Mouse (Mus musculus) thymus, postnatal 14 days (tissue): ENCODE data around the gene Cyb5r1.
"Not testable (repeated sequence)": the region's sequence is repeated elsewhere in the genome, so short reads cannot be mapped to it uniquely, and the experiment has no call there.

Experiments
- DNase-seq: peaks from one replicate; pipeline ENCODE4 v3.0.0; 2021

The Cyb5r1 gene

DNA sequence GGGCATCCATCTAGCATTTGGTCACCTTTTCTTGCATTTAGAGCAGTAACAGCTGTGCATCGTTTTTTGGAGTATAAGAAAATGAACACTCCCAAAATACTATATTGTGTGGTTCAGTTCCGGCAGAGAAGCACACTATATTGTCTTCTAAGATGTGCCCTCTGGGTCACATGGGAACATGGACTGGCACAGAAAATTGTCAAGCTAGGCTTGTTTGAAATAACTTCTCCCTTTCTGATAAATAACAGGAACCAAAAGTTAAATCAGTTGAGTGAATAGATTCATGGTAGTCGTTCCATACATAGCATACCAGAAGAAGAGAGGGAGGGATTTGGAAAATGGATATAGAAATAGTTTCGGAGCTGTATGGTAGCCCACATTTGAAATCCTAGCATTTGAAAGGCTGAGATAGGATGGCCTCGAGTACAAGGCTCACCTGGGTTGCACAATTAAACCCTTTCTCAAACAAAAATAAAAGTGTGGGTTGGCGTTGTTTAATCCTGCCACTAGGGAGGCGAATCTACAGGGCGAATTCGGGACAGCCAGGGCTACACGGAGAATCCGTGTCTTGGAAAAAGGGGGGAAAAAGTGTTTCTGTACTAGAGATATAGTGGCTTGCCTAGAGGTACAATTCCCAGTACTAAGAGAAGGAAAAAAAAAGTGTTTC is 9.3 kb downstream of the Cyb5r1 start:
- no peak for DNase-seq

DNA sequence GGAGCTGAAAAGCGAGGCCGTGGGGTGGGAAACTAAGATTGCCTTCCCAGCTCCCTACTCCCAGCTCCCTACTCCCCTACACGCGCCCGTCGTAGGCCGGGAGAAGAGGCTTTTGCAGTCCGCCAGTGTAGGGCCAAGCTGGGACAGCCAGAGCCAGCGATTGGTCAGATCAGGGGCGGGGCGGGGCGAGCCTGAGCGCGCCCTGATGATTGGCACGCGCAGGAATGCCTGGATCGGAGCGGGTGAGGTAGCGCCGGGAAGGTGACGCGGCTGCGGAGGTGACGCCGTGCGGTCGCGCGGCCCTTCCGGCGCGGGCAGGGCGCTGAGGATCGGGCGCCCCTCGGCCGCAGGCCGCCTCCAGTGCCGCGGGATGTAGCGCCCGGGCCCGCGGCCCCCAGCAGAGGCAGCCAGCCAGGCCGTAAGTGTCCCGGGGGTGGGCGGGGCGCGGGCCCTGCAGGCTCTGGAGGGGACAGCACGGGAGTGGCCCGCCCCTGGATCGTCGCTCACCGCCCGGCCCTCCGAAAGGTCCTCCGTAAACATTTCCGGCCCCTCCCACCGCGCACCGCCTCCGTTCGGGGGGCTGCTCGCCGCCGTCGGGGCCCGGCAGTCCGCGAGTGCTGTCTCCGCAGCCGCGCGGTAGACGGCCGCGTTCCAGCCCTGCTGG is 9.9 kb downstream of the Cyb5r1 start, which contains the start of gene Adipor1:
Gene Adipor1 (plus strand): TSS at position 211 of the 664 bp plus-strand sequence.
- DNase-seq, result peak; percentile 96

DNA sequence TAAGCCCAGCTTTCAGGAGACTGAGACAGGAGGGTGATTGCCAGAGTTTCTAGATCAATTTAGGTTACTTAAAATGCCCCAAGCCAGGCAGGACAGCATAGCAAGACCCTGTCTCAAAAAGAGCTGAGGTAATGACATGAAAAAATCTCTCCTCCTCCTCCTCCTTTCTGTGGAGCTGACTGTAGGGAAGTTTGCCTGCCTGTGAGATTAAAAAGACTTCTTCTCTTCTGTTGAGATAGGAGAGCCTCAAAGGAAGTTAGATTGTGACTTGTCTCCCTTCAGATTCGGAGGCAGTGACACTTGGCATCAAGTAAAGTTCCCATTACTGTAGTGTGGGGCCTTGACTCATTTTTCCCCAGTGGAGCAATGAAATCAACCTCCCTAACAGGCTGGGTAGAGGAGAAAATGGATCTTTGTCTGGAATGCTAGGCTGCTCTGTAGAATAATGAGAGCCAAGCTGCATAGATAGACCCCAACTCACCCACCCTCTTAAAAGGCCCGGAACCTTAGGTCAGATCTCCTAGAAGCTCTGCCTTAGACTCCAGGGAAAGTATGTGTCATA is 13.1 kb downstream of the Cyb5r1 start:
- DNase-seq, result no peak

DNA sequence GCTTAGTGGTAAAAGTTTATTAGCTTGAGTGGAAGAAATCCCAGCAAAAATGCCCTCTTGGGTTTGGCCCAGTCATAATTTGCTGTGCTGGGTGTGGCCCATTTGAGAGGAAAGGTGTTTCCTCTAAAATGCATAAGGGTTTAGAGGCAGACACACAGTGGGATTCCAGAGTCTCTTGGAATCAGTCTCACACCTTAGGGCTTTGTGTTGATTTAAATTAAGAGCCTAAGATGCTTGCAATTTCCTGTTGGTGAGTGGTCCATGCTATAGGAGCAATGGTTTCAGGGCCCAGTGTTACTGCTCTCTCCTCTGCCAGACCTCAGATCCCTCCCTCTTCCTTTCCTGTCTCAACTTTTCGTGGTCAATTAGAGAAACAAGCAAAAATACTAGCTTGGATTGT is 13.8 kb downstream of the Cyb5r1 start:
- DNase-seq, result no peak

DNA sequence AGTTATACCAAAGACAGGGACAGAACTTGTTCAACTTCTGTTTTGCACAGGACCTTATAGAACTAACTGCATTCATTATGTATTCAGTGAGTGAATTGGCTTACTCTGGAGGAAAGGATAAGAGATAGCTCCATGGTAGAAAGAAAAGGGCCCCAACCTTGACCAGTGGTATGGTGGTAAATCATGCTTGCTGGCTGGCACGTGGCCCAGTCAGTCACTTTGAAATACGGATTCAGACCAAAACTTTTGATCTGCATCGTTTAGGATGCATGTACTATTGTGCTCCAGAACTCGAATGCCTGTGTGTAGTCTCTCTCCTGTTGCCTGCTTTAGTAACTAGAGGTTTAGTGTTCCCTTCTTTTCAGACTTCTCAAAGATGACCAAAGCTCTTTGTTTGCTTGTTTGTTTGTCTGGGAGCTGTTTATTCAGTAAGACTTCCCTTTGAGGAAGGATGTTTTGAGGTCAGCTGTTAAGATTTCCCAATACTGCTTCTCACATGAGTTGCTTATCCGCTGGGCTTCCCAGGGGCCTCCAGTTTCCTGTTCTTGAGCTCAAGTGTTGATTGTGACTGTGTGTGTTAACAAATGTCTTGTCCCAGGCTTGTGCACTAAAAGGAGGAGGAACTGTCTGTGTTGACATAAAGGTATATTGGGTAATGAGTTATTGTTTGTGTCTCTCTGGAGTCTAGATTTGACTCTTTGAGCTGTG is 14.5 kb downstream of the Cyb5r1 start:
- no peak for DNase-seq

DNA sequence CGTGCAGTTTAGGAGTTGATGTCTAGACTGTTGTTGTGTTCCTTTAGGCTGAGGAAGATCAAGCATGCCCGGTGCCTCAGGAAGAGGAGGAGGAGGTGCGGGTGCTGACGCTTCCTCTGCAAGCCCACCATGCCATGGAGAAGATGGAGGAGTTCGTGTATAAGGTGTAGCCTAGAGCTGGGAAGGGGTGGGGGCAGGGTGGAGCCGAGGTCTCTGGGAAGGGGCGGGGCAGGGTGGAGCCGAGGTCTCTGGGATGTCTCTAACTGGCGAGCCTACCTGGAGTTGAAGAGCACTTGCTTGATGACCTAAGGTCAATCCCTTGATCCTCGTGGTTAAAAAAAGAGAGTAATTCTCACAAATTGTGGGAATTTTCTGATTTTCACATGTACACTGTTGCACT is 18.6 kb downstream of the Cyb5r1 start:
- no peak for DNase-seq

DNA sequence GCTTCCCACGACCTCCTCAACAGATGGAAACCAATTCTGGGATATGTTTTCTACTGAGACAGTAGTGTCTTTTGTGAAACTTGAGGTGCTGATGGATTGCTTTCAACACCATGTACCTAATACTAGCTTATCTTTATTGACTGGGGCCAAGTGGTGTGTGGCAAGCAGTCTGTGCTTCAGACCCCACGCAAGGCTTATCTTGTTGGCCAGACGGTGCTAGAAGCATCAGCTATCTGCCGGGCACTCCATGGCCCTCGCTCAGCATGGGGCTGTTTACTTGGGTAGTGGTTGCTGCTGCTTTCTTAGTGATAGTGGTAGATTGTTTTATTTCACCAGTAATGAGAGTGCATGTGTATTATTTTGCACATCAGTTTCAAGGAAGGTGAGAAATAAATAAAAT is 20.9 kb downstream of the Cyb5r1 start:
- DNase-seq, result no peak

DNA sequence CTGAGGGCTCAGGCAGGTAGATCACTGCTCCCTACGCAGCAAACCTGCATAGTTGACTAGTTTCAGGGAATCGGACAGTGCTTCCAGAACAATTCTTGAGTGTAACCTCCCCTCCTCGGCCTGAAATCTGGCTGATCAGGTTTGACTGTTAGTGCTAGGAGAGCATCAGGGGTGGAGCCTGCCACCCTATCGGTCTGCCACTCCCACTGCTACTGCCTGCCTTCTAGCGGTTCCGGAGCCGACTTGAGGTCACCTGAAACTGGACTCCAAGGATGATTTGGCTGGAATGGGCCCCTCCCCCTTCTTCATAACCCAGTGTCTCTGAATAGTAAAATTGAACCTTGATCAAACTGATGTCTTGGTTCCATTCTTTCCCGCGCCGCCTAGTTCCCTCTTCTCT is 27.6 kb downstream of the Cyb5r1 start:
- no peak for DNase-seq

DNA sequence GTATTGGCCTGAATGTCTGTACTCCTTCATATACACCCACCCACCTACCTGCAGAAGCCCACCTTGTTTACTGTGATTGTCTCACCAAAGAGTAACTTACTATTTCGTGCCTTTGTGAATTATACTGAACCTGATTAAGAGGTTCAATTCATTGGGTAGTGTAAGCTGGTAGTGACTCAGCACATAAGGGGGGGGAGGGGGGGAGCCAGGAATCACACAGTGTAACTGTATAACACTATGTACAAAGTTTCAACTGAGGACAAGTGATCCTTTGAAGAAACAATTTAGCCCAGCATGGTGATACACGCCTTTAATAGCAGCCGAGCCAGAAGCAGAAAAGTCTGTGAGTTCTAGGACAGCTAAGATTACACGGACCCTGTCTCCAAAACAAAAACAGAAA is 28.1 kb downstream of the Cyb5r1 start:
- DNase-seq, result no peak

DNA sequence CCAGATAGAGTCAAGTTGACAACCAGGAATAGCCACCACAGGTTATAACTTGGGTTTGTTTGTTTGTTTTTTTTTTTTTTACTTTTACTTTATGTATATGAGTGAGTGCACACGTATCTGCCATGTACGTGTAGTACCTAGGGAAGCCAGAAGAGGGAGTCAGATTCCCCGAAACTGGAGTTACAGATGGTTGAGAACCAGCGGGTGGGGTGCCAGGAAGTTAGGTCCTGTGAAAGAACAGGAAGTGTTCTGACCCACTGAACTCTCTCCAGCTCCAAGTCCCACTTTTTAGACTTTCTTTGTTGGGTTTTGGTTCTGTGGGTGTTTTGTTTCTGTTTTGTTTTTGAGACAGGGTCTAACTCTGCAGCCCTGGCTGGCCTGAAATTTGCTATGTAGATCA is 30.1 kb downstream of the Cyb5r1 start:
- peak; percentile 49 for DNase-seq

DNA sequence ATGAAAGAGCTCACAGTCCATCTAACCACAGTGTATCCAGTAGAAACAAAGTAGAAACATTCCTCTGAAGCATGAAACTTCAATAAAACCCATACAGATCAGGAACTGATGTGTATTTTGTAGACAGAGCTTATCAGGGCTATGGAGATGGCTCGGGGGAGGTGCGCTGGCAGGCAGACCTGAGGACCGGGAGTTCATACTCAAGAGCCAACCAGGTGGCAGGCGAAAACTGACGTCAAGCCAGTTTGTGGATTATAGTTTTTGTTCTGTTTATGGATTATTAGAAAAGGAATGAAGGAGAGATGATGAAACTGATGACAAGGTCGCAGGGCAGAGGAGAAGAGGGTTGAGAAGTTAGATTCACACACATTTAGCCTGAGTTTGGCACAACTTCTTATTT is 35.1 kb downstream of the Cyb5r1 start:
- DNase-seq, result no peak

DNA sequence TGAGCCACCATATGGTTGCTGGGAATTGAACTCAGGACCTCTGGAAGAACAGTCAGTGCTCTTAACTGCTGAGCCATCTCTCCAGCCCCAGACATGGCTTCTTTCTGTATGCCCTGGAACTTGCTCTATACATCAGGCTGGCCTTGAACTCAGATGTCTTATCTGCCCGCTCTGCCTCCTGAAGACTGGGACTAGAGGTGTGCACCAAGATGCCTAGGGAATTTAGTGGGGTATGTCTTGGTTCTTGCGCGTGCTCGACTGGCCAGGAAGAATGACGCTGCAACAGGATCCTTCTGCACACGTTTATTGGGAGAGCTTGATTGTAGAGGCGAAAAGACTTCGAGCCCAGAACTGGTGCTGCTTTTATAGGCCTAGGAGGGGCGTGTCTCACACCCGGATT is 36.4 kb downstream of the Cyb5r1 start:
- not testable (repeated sequence) for DNase-seq

DNA sequence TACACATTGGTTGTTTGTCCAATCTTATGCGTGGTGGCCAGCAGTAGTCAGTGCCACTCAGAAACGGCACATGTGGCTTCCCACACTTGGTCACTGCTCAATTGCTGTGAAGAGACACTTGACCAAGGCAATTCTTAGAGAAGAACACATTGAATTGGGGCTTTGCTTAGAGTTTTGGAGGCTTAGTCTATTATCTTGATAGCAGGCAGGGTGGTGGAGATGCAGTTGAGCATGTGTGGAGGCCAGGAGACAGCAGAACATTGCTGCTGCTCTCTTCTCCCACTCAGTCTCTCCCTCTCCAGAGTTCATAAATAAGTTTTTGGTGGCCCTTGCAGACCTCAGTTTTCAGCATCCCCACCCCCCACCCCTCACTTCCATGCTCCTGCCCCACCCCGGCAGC is 37.0 kb downstream of the Cyb5r1 start:
- no peak for DNase-seq

DNA sequence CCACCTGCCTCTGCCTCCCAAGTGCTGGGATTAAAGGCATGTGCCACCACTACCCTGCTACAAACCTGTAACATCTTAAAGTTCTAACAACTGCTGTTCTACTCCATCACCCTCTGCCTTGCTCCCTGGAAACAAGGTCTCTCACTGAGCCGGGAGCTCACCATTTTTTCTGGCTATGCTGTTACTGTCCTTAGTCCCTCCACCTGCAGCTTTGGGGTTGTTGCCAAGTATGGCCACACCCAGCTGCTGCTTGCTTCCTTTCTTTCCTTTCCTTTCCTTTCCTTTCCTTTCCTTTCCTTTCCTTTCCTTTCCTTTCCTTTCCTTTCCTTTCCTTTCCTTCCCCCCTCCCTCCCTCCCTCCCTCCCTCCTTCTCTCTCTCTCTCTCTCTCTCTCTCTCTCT is 37.9 kb downstream of the Cyb5r1 start:
- DNase-seq, result not testable (repeated sequence)

DNA sequence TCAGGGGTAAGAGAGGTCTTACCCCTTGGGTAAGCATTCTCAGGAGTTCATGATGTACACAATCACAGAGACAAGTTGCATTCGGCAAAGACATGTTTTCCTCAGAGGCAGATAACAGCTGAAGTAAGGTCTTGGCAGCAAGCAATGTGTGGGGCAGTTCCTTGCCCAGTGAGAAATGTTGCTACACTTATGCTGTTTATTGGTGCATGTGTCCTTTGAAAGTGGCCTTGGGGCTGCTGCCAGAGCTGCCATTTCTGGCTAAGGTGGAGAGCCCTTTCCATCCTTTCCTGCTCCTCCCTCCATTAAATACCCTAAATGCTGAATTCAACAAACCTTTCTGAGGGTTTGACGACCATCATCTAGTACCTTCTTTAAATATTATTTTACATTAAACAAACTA is 40.1 kb downstream of the Cyb5r1 start:
- no peak for DNase-seq

DNA sequence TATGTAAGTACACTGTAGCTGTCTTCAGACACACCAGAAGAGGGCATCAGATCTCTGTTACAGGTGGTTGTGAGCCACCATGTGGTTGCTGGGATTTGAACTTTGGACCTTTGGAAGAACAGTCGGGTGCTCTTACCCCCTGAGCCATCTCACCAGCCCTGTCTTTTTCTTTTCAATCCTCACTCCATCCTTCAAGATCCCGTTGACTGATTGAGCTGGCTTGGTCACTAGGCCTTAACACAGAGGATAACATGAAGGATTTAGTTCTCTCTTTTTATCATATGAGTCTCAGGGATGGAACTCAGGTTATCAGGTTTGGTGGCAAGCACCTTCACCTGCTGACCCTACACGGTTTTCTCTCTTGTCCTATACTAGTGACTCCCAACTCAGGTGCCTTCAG is 43.2 kb downstream of the Cyb5r1 start:
- not testable (repeated sequence) for DNase-seq

DNA sequence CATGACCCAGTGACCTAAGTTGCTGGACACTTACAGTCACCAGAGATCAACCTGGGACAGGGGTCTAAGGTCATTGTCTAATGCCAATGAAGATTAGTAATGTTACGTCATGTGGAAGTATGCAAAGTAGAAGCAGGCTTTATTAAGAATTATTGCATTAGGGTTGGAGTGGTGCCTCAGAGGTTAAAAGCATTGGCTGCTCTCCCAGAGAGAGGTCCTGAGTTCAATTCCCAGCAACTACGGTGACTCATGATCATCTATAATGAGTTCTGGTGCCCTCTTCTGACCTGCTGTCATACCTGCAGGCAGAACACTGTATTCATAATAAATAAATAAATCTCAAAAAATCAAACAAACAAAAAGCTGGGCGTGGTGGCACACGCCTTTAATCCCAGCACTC is 44.8 kb downstream of the Cyb5r1 start:
- no peak for DNase-seq

DNA sequence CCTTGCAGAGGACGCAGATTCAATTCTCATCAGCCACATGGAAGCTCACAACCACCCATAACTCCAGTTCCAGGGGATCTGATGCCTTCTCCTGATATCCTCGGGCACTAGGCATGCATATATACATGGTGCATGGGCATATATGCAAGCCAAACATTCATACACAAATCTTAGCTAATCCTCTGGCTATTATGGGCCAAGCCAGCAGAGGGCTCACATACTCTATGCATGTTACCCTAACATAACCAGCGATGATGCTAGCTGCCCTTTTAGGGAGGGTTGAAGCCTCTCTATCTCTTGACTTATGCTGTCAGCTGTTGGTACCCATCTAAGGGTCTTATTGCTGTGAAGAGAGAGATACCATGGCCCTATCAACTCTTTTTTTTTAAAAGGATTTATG is 45.6 kb downstream of the Cyb5r1 start:
- peak; percentile 69 for DNase-seq

DNA sequence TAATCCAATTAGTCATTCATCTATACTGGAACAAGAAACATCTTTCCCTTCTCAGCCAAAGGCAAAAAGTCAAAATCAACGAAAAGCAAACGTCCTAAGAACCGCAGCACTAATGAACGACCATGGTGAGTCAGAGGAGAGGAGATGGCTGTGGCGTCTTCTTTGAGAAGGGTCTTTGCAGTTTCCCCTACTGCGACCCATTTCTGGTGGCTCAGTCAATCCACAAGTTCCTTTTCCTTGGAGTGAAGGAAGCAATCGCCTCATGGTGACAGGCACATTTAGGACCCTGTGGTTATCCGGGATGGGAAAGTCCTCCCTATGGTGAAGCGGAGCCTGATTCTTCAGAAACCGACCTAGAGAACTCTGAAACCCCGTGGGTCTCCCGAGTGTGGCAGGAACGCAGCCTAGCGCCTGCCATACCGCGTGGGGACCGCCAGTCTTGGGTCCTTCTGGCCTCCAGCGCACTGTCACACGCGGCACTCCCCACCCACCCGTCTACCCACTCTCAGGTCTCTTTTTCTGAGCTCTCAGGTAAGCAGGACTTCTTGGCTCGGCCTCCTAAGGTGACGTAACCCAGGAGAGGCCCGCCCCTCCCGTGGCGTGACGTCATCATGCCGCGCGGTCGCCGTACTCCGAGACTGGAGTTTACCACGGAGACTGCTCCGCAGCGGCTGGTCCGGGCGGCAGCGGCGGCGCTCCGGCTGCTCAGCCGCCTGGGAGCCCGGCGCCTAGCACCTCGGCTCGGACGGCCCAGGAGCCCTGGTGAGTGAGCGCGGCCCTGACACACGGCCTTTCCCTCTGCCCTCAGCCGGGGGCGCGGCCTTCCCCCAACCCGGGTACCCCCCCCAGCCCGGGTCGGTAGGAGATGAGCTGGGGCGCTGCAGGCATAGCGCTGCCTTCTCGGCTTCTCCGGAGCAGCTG is 49.8 kb downstream of the Cyb5r1 start, which contains the start of gene Klhl12:
Gene Klhl12 (plus strand): TSS at position 628 of the 921 bp plus-strand sequence.
- peak; percentile 99 for DNase-seq

DNA sequence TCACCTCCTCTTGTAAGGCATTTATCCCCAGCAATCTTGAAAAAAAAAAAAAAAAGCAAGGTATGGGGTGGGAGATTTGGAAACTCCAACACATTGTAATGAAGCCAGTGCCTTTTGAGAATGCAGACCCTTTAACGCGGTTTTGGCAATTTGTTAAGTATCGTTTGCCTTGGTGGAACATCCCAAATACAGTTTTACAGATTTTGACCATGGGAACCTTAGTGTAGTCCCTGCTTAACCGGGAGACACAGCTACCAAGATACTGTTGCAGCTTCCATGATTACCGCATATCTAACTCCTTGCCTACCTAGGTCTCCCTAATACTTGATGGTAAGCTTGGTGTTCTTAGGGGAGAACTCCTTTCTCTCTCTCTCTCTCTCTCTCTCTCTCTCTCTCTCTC is 50.7 kb downstream of the Cyb5r1 start:
- DNase-seq, result no peak

DNA sequence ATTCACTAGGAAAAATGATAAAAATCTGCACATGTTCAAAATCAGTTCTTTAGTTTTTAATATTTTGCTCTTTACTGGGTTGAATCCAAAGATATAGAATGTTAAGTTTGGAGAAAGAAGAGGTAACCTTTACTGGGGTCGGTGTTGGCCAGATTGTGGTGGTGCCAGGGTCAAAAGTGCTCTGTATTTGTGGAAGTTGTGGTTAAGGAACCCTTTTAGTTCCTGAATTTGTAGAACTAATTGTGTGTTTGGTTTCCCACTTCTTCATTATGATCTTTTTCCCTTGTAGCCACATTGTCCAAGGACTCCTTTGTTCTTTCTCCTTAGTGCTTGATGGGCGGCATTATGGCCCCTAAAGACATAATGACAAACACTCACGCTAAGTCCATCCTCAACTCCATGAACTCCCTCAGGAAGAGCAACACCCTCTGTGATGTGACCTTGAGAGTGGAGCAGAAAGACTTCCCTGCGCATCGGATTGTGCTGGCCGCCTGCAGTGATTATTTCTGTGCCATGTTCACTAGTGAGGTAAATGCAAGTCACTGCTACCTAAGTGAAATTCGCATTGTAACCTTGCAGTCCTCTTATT is 52.9 kb downstream of the Cyb5r1 start:
- DNase-seq, result no peak
